Mouse (Mus musculus) cerebellum, postnatal 25 days (tissue): Measurements from ENCODE around the gene Lrmp.
"Not testable (repeated sequence)": the region's sequence is repeated elsewhere in the genome, so short reads cannot be mapped to it uniquely, and the experiment has no call there.

Experiments
- DNase-seq, 2 experiments: peaks; one replicate each; pipeline ENCODE4 v3.0.0; 2021; ENCODE audit warnings: mixed read lengths in 2 of 2

Lrmp gene

GRCm38 (mm10) chr6:145105439-145105838 lies 10.0 kb upstream of the Lrmp start:
- DNase-seq = no peak

DNA sequence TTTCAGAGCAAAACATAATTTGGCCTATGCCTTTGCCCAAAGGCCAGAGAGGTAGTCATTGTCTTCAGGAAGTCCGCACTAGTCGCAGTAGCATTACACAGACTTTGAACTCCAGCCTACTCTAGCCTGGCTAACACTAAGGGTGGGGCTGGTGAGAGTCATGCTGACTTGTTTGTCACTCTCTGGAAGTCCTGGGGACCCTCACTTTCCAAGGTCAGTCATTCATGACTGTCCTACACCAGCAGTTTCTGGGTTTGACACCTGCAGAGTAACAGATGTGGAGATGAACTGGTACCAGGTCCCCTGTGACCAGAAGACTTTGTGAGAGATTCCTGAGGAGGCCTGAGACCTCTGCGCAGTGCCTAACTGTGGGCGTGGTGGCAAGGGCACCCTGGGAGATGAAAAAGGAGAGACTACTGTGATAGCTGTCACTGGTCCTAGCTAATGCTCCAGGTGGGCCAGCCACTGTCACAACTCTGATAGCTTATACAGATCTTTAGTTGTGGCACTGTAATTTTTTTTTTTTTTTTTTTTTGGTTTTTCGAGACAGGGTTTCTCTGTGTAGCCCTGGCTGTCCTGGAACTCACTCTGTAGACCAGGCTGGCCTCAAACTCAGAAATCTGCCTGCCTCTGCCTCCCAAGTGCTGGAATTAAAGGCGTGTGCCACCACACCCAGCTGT lies 9.2 kb upstream of the Lrmp start:
- DNase-seq = no peak

- DNase-seq = no peak
These were observed 4.7 kb upstream of the Lrmp start for GRCm38 (mm10) chr6:145110786-145111185.

- no peak for DNase-seq
These were observed 2.6 kb upstream of the Lrmp start for GRCm38 (mm10) chr6:145112865-145113264.

- no peak for DNase-seq
These were observed 892 bp upstream of the Lrmp start for GRCm38 (mm10) chr6:145114561-145114960.

GRCm38 (mm10) chr6:145116098-145116672 lies 732 bp downstream of the Lrmp start:
- no peak for DNase-seq

DNA sequence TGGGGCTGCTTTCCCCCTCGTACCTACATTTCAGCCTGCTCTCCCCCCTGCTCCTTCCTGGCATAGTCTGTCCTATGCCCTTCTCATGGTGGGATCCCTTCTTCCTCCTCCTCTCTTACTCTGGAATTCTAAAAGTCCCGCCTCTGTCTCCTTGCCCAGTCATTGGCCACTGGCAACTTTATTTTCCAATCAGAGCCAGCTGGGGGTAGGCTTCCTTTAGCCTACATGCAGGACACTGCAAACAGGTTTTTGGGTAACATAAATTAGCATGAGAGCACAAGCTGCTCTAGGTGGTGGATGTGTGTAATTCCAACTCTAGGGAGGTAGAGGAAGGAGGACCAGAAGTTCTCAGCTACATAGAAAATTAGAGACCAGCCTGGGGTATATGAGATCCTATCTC lies 4.6 kb downstream of the Lrmp start:
- no peak for DNase-seq

DNA sequence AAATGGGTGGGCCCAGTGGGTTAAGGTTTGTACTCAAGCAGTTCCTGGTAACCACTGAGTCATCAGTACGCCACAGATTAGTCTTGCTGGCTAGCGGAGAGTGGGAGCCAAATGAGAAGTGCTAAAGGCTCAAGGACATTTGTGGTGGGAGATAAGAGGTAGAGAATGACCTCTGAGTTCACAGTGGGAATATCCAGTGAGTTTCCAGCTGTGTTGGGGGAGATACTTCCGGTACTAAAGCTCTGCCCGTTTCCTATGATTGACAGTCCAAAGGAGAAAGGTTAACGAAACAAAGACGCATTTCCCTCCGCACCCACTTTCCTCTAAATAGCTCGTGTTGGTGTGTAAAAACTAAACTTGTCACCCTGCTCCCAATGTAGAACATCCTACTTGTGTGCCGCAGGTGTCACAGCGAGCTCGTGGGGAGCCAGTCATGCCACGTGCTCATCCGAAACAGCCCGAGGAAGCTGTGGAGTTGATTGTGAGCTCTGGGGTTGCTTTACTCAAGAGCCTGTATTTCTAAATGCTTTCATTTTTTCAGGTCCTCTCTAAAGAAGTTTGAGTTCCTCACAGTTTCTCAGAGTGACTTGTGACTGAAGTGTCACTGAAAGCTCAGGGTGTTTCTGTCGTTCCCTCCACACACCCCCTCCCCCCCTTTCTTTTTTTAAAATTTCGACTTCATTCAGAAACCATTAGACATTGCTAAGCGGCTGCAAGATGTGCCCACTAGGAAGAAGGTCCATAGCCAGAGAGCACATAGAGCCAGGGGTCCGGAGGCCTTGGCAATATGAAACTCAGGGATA lies 5.5 kb downstream of the Lrmp start:
- no peak for DNase-seq

GRCm38 (mm10) chr6:145121590-145122420 lies 6.4 kb downstream of the Lrmp start:
- DNase-seq = no peak

GRCm38 (mm10) chr6:145122423-145123059 lies 7.1 kb downstream of the Lrmp start:
- DNase-seq = no peak

GRCm38 (mm10) chr6:145123136-145124060 lies 7.9 kb downstream of the Lrmp start:
- no peak for DNase-seq

- DNase-seq = no peak
These were observed 9.2 kb downstream of the Lrmp start for GRCm38 (mm10) chr6:145124621-145125020.

GRCm38 (mm10) chr6:145125591-145126113 lies 10.2 kb downstream of the Lrmp start:
- peak; percentile 15 to 16 for DNase-seq

GRCm38 (mm10) chr6:145127652-145128051 lies 12.2 kb downstream of the Lrmp start:
- no peak for DNase-seq

- no peak for DNase-seq
These were observed 14.1 kb downstream of the Lrmp start for GRCm38 (mm10) chr6:145129563-145129962.

DNA sequence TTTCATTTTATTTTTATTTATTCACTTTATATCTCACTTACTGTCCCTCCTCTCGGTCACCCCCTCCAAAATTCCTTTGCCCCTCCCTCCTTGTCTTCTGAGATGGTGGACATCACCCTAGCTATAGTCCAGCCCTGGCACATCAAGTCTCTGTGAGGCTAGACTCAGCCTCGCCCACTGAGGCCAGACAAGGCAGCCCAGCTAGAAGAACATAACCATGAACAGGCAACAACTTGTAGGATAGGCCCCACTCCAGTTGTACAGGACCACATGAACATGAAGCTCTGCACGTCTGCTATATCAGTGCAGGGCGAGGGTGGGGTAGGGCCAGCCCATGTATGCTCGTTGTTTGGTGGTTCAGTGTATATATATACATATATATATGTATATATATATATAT lies 16.5 kb downstream of the Lrmp start:
- DNase-seq = no peak

DNA sequence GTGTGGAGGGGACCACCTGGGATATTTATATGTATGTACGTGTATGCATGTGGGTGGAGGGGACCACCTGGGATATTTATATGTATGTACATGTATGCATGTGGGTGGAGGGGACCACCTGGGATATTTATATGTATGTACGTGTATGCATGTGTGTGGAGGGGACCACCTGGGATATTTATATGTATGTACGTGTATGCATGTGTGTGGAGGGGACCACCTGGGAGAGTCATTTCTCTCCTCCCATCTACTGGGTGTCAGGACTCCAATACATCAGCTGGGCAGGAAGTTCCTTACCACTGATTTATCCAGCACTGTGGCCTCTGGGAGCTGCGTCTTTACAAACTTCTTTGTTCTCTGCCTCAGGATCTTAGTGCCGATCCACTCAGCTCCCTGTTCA lies 17.5 kb downstream of the Lrmp start:
- not testable (repeated sequence) for DNase-seq

DNA sequence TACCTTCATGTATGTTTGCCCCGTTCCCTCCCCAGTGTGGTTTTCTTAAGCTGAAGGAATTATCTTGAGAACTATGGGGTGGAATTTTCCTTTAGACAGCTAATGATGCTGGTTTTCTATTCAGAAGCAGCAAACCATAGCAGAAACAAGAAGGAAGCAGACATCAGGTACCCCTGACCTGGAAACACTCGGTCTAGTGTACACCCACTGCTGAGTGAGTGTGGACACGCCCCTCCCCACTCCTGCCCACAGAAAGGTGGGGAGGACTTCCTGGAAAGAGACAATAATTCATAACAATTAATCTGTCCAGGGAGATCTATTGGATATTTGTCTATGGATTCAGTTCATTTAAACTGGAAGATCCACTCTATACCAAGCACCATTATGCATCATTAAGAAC lies 19.8 kb downstream of the Lrmp start:
- DNase-seq = no peak

DNA sequence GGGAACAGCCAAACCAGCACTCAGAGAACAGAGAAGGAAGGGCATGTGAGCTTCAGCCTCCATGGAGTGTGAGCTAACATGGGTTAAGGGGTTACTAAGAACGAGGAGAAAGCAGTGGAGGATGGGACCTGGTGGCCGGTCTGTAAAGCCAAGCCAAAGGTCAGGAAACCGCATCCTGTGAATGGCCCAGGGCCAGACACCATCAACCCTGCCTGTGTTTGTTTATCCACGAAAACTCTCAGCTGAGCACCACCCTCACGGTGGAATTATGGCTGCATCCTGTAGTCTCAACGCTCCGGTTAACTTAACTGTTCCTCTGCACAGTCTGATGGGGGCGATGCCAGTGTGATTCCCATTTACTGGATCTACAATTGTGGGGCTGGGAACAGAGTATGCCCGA lies 20.4 kb downstream of the Lrmp start:
- no peak for DNase-seq

DNA sequence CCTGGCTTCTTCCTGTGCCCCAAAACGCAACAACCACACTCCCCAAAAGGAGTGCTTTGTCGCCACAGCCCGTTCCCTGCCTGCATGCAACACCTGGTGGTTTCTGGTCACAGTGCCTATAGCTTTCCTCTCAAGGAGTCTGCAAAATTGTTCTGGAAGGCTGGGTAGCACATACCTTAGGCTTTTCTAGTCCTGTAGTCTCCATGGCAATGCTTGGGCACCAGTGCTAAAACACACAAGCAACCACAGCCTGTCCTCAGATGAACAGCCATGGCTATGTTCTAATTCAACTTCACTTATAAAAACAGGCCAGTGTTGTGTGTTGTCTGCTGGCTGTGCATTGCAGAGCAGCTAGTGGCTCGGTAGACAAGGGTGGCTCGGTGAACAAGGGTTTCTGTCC lies 21.4 kb downstream of the Lrmp start:
- no peak for DNase-seq

DNA sequence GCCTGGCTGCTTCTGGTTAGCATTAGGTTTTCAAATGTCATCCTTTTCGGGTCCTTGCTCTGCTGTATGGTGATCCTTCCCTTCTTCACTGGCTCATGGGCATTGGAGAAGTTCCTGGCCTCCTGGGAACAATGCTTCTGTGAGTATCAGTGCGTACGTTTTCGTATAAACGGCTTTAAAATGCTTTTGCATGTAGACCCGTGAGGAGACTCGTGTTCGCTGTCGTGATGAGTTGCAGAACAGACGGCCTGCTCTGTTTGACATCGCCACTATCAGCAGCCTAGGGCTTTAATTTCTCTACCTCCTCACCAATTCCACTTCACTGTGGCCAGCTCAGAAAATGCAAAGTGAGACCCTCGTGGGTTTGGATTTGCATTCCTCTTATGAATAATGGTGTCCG lies 23.8 kb downstream of the Lrmp start:
- no peak for DNase-seq
